Mouse (Mus musculus) midbrain, embryonic 14.5 days (tissue): ENCODE measurements around the gene Insc. TPM values are rescaled to one million over a fixed set of nuclear protein-coding genes. Genes with fewer than 3 reads are reported as not detected.

Experiments used
- ATAC-seq: fragments of 200-750 bp; cut with Nextera tagmentation; 2 replicates; pipeline ENCODE4 v1.8.0; 2017; ENCODE audit warnings: moderate number of reproducible peaks, moderate library complexity; ENCODE audit not compliant: low FRiP score, low TSS enrichment
- DNase-seq: peaks from one replicate; pipeline ENCODE4 v3.0.0-alpha.2; 2015
- H3K27ac ChIP-seq: fragments of 300-500 bp; sonication (generic); replicated peaks from 2 replicates; pipeline ENCODE4 v1.5.1; 2014; ENCODE audit warnings: mild to moderate bottlenecking, low read depth, low read length, moderate library complexity
- H3K27me3 ChIP-seq: fragments of 300-500 bp; sonication (generic); 2 replicates; pipeline ENCODE4 v1.6.1; 2014; ENCODE audit warnings: low read length, control low read depth, mixed read lengths; ENCODE audit not compliant: control insufficient read depth, insufficient read depth
- H3K36me3 ChIP-seq: fragments of 300-500 bp; sonication (generic); 2 replicates; pipeline ENCODE4 v1.6.1; 2014; ENCODE audit warnings: low read length, control low read depth; ENCODE audit not compliant: control insufficient read depth, insufficient read depth
- H3K4me1 ChIP-seq: fragments of 300-500 bp; sonication (generic); 2 replicates; pipeline ENCODE4 v1.6.1; 2014; ENCODE audit warnings: mild to moderate bottlenecking, antibody characterized with exemption, low read length, control low read depth; ENCODE audit not compliant: control insufficient read depth, insufficient read depth
- H3K4me2 ChIP-seq: fragments of 300-500 bp; sonication (generic); 2 replicates; pipeline ENCODE4 v1.6.1; 2014; ENCODE audit warnings: mild to moderate bottlenecking, low read length, moderate library complexity
- H3K4me3 ChIP-seq: fragments of 300-500 bp; sonication (generic); replicated peaks from 2 replicates; pipeline ENCODE4 v1.5.1; 2014; ENCODE audit warnings: low read depth, low read length
- H3K9ac ChIP-seq: fragments of 300-500 bp; sonication (generic); replicated peaks from 2 replicates; pipeline ENCODE4 v1.6.1; 2014; ENCODE audit warnings: mild to moderate bottlenecking, low read length, moderate library complexity
- H3K9me3 ChIP-seq: fragments of 300-500 bp; sonication (generic); 2 replicates; pipeline ENCODE4 v1.6.1; 2016; ENCODE audit warnings: low read length, control low read depth, mixed read lengths; ENCODE audit not compliant: control insufficient read depth
- WGBS: fragments of 180-500 bp; shearing (Covaris S2); extraction: QIAGEN DNeasy Blood & Tissue Kit; methylation state at CpG from one replicate; pipeline ENCODE4 v1.1.7; 2014; 5-methylcytosine and 5-hydroxymethylcytosine counted together
- polyA plus RNA-seq: library from polyadenylated mRNA; unstranded; fragments of >200 nt; fragmentation: Nextera tagmentation; extraction: Ambion mirVana; gene quantifications from 2 replicates; pipeline ENCODE4 v1.2.1, GENCODE M21; 2014

Gene Insc
- polyA plus RNA-seq, 1 experiment from 2014 or later = 1.3 TPM

GRCm38 (mm10) chr7:114890215-114890614 lies 146.7 kb downstream of the Insc start:
- H3K4me1 ChIP-seq = no peaks in the 10 kb centered on the region
- ATAC-seq (no peak), DNase-seq (no peak)
- no peaks in the 10 kb centered on the region for H3K27me3 ChIP-seq
- H3K4me2 ChIP-seq = no peak overlapping the region
- WGBS = 93% methylated on average over 4 of the region's 4 CpGs
- H3K9ac ChIP-seq = no peak overlapping the region
- no peak overlapping the region for H3K4me3 ChIP-seq
- no peaks in the 10 kb centered on the region for H3K36me3 ChIP-seq
- no peak overlapping the region for H3K27ac ChIP-seq
- H3K9me3 ChIP-seq = no peaks in the 10 kb centered on the region

GRCm38 (mm10) chr7:114892618-114893257 lies 149.2 kb downstream of the Insc start:
- ATAC-seq = no peak
- Histone ChIP-seq H3K27me3 (no peaks in the 10 kb centered on the region), H3K36me3 (no peaks in the 10 kb centered on the region), H3K4me1 (0 out of 2 replicates have a peak, but pooled peaks cover 8% of the 10 kb centered on the region), H3K27ac (peak overlapping the region; percentile 49; the same call in 1 of the 2 replicates), H3K4me3 (no peak overlapping the region), H3K4me2 (no peak overlapping the region), H3K9me3 (no peaks in the 10 kb centered on the region), H3K9ac (no peak overlapping the region)
- peak; percentile 84 for DNase-seq

- H3K4me1 ChIP-seq = 0 out of 2 replicates have a peak, but pooled peaks cover 8% of the 10 kb centered on the region
- no peak overlapping the region for H3K27ac ChIP-seq
- DNase-seq = no peak
- no peaks in the 10 kb centered on the region for H3K36me3 ChIP-seq
- H3K27me3 ChIP-seq = no peaks in the 10 kb centered on the region
- no peak overlapping the region for H3K9ac ChIP-seq
- ATAC-seq = no peak
- H3K4me2 ChIP-seq = no peak overlapping the region
- 86% methylated on average over 1 of the region's 1 CpGs for WGBS
- no peak overlapping the region for H3K4me3 ChIP-seq
- no peaks in the 10 kb centered on the region for H3K9me3 ChIP-seq
Measured at GRCm38 (mm10) chr7:114893889-114894288, 150.4 kb downstream of the Insc start.

DNA sequence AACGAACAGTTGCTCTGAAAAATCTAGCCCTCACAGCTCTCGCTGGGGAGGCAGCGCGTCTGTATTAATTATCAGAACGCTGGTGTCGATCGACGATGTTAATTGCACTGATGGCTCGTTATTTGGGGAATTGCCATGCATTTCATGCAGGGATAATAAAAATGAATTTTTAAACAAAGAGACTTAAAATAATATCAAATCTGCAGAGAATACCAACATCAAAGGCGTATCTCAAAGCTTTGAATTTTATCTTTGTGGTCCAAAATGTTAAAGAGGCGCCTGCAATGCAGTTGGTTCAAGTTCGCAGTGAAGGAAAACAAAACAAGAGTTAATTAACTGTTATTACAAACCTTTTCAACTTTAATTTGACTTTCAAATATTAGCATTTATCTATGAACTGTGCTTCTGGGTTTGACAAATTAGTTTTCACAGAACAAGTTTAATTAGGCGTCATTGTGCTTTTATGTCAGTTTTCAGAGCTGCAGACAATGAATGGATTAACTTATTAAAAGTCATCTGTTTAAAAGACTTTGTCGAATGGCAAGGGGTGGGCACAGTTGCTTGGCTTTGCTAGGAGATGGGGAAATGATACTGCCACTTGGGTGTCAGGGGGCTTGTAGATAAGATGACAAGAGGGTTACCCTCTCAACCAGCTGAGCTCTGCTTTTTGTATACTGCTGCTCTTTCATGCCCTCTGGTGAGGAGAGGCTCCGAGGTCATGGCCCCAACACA lies 153.6 kb downstream of the Insc start:
- DNase-seq = peak; percentile 72
- 53% methylated on average over 15 of the region's 15 CpGs for WGBS
- no peak overlapping the region for H3K4me2 ChIP-seq

More for the DNA sequence above, 153.6 kb downstream of the Insc start:
- Histone ChIP-seq H3K27ac (0 out of 2 replicates have a peak overlapping the region, but pooled peaks have one; percentile 27), H3K36me3 (no peaks in the 10 kb centered on the region), H3K27me3 (no peaks in the 10 kb centered on the region), H3K9ac (no peak overlapping the region), H3K4me1 (0 out of 2 replicates have a peak, but pooled peaks cover 8% of the 10 kb centered on the region), H3K9me3 (no peaks in the 10 kb centered on the region), H3K4me3 (no peak overlapping the region)
- ATAC-seq = no peak; the same call in 1 of the 2 replicates

Other genes with a start within 250 kb of the Insc start
- gene Cyp2r1, start 180.7 kb upstream of the Insc start, polyA plus RNA-seq = 1.2 TPM in 2 replicates
- gene Calca, start 107.3 kb upstream of the Insc start, polyA plus RNA-seq = 5.9 and 7.3 TPM in 2 replicates
- not detected in 2 replicates for gene Calcb, start 25.1 kb upstream of the Insc start, polyA plus RNA-seq